Mouse (Mus musculus) common myeloid progenitor, adult 5-6 weeks (primary cell): ENCODE measurements around the gene Vps35. TPM values are rescaled to one million over a fixed set of nuclear protein-coding genes. Genes with fewer than 3 reads are reported as not detected.

Source experiments
- ATAC-seq: replicated peaks from 2 replicates; pipeline ENCODE4 v1.8.0; 2016; ENCODE audit warnings: low read depth, mild to moderate bottlenecking, moderate TSS enrichment, inconsistent platforms; ENCODE audit not compliant: poor library complexity, severe bottlenecking
- total RNA-seq: library from RNA; stranded (forward); fragments of 200-1000, 187-1606 nt; gene quantifications from 2 replicates; pipeline ENCODE4 v1.2.3, GENCODE M21; 2017

The Vps35 gene
- 137 and 140 TPM in 2 replicates for total RNA-seq

GRCm38 (mm10) chr8:85299434-85300077 is at the start of gene Vps35, which contains the start of gene Orc6:
Vps35 (minus strand) TSS chr8:85299802.
Orc6 (plus strand) TSS chr8:85299632.
- peak; percentile 89 for ATAC-seq

- ATAC-seq: no peak
Observed at GRCm38 (mm10) chr8:85339871-85340573, 40.4 kb upstream of the Vps35 start.

- no peak for ATAC-seq
Observed at GRCm38 (mm10) chr8:85337681-85338080, 38.1 kb upstream of the Vps35 start.

- no peak for ATAC-seq
Observed at GRCm38 (mm10) chr8:85336211-85336933, 36.8 kb upstream of the Vps35 start.

GRCm38 (mm10) chr8:85335105-85335504 is 35.5 kb upstream of the Vps35 start:
- no peak for ATAC-seq

GRCm38 (mm10) chr8:85329506-85329905 is 29.9 kb upstream of the Vps35 start:
- no peak for ATAC-seq

- ATAC-seq: no peak
Observed at GRCm38 (mm10) chr8:85327036-85327435, 27.4 kb upstream of the Vps35 start.

- 0 out of 2 replicates have a peak, but pooled peaks have one; percentile 50 for ATAC-seq
Observed at GRCm38 (mm10) chr8:85323084-85323483, 23.5 kb upstream of the Vps35 start.

GRCm38 (mm10) chr8:85321981-85322380 is 22.4 kb upstream of the Vps35 start:
- no peak for ATAC-seq

- ATAC-seq: peak; percentile 81; the same call in 1 of the 2 replicates
Observed at GRCm38 (mm10) chr8:85318534-85318933, 18.9 kb upstream of the Vps35 start.

GRCm38 (mm10) chr8:85313036-85313435 is 13.4 kb upstream of the Vps35 start:
- ATAC-seq: no peak

- ATAC-seq: peak; percentile 65
Observed at GRCm38 (mm10) chr8:85311743-85312142, 12.1 kb upstream of the Vps35 start.

- no peak for ATAC-seq
Observed at GRCm38 (mm10) chr8:85308564-85308963, 9.0 kb upstream of the Vps35 start.

- no peak for ATAC-seq
Observed at GRCm38 (mm10) chr8:85303531-85303930, 3.9 kb upstream of the Vps35 start.

- ATAC-seq: no peak
Observed at GRCm38 (mm10) chr8:85302931-85303330, 3.3 kb upstream of the Vps35 start.

- ATAC-seq: no peak
Observed at GRCm38 (mm10) chr8:85301941-85302340, 2.3 kb upstream of the Vps35 start.

- peak; percentile 33 for ATAC-seq
Observed at GRCm38 (mm10) chr8:85298600-85299433, 785 bp downstream of the Vps35 start.

GRCm38 (mm10) chr8:85286846-85287245 is 12.8 kb downstream of the Vps35 start:
- ATAC-seq: no peak

- ATAC-seq: no peak
Observed at GRCm38 (mm10) chr8:85227297-85227696, 72.3 kb downstream of the Vps35 start.

- no peak for ATAC-seq
Observed at GRCm38 (mm10) chr8:85225688-85226087, 73.9 kb downstream of the Vps35 start, which contains the start of gene Olfr371. Olfr371 (plus strand) TSS chr8:85225988.
